Mouse (Mus musculus) liver, embryonic 14.5 days (tissue): ENCODE results near the gene Sestd1.

Experiments
- CTCF ChIP-seq: IDR thresholded peaks from 2 replicates; pipeline ENCODE4 v1.5.1; 2016; ENCODE audit warnings: antibody characterized with exemption, low read depth, control low read depth
- EP300 ChIP-seq: IDR thresholded peaks from 2 replicates; pipeline ENCODE4 v1.6.1; 2016; ENCODE audit warnings: antibody characterized with exemption, low read depth

DNA sequence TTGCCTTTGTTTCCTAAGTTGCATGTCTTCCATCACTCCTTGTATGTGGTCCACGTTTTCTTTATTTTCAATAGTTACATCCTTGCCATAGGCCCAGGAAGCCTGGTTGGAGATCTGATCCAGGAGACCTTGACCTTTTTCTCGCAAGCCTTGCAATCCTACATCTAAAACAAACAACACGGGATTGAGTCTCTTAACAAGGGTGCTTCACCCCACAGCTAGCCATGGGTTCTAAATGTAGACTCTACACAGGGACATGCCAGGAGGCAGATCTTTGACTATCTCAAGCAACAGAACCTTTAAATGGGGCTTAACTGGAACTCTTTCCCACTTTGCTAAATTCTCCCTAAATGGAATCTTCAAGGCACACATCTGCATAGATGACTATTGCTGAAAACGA, 83.6 kb downstream of the Sestd1 start:
- TF ChIP-seq CTCF (no peak), EP300 (no peak)
